Mouse (Mus musculus) hindbrain, embryonic 10.5 days (tissue): ENCODE data around the gene Rad9b. TPM values are rescaled to one million over a fixed set of nuclear protein-coding genes. Genes with fewer than 3 reads are reported as not detected.

Experiments
- DNase-seq: peaks from one replicate; pipeline ENCODE4 v3.0.0-alpha.2; 2017; ENCODE audit warnings: low spot score
- H3K27ac ChIP-seq: fragments of 300-500 bp; sonication (generic); 2 replicates; pipeline ENCODE4 v1.5.1; 2016; ENCODE audit warnings: mild to moderate bottlenecking, moderate library complexity
- H3K27me3 ChIP-seq: fragments of 300-500 bp; sonication (generic); 2 replicates; pipeline ENCODE4 v1.6.1; 2016; ENCODE audit warnings: mild to moderate bottlenecking; ENCODE audit not compliant: poor library complexity, insufficient read depth, severe bottlenecking
- H3K36me3 ChIP-seq: fragments of 300-500 bp; sonication (generic); 2 replicates; pipeline ENCODE4 v1.6.1; 2016; ENCODE audit warnings: mild to moderate bottlenecking, moderate library complexity
- H3K4me1 ChIP-seq: fragments of 300-500 bp; sonication (generic); replicated peaks from 2 replicates; pipeline ENCODE4 v1.6.1; 2016; ENCODE audit warnings: mild to moderate bottlenecking
- H3K4me3 ChIP-seq: fragments of 300-500 bp; sonication (generic); 2 replicates; pipeline ENCODE4 v1.5.1; 2016; ENCODE audit warnings: mild to moderate bottlenecking, moderate library complexity
- H3K9me3 ChIP-seq: fragments of 300-500 bp; sonication (generic); 2 replicates; pipeline ENCODE4 v1.6.1; 2016; ENCODE audit warnings: mild to moderate bottlenecking, moderate library complexity
- WGBS: fragments of 180-500 bp; shearing (Covaris S2); methylation state at CpG from one replicate; pipeline ENCODE4 v1.1.7; 2016; 5-methylcytosine and 5-hydroxymethylcytosine counted together
- polyA plus RNA-seq: library from polyadenylated mRNA; unstranded; fragments of >200 nt; fragmentation: Nextera tagmentation; extraction: Ambion mirVana; gene quantifications from 2 replicates; pipeline ENCODE4 v1.2.1, GENCODE M21; 2016

Gene Rad9b
- polyA plus RNA-seq, 1 experiment from 2014 or later = 8.1 TPM

DNA sequence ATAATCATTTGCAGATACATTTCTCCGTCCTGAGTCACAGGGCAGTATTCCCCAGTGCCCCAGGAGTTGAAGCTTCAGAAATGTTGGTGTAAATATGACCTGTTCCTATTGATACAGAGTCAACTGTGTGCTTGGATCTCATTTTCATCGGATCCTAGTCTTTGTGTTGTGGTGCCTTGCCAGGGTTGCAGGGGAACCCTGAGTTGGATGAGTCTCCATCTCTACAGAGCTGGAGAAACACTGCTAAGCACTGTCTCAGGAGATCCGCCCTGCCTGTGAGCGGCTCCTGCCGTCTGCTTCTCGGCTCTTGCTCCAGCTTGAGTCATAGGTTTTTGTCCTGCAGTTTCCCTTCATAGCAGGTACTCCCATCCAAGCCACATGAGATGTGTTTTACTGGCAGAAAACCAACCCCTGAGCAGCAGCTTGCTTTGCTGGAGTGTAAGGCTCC lies 53.9 kb downstream of the Rad9b start:
- DNase-seq = no peak
- WGBS = 89% methylated on average over 6 of the region's 6 CpGs
- Histone ChIP-seq H3K4me1 (peaks cover 33% of the 10 kb centered on the region), H3K27ac (no peak overlapping the region), H3K36me3 (peaks cover 12% of the 10 kb centered on the region), H3K9me3 (no peaks in the 10 kb centered on the region), H3K27me3 (no peaks in the 10 kb centered on the region), H3K4me3 (no peak overlapping the region)

DNA sequence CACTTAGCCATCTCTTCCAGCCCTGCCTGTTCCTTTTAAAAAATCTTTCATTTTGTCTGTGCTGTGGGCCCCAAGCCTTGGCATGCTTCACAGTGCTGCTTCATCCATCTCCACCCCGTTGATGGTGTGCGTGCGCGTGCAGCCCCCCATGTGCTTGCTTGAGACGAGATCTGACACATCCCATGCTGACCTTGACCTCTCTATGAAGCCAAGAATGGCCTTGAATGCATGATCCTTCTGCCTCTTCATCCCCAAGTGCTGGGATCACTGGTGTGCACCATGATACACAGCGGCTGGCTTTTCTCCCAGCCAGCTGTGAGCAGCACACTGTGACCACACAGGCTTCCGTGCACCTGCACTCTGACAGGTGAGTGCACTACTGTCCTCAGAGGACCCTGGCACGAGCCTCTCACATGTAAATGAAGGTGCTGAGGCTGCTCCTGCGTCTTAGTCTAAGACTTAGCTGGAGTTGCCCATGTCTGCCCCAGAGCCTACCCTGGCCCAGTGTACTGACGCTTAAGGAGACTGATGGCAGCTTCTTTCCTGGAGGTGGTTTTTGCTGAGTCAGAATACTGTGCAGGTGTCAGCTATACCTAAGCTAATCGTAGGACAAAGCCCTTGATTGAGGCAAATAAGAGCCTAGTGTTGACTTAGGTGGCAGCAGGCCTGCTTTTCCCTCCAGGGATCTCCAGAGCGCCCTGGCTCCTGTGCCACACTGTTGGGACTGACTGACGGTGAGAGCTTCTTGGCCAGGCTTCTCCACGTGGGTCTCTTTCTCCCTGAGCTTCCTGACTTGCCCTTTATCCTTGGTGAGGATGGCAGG lies 58.7 kb downstream of the Rad9b start:
- peak overlapping the region; percentile 76 for H3K27ac ChIP-seq
- no peaks in the 10 kb centered on the region for H3K9me3 ChIP-seq
- H3K36me3 ChIP-seq = peaks cover 8% of the 10 kb centered on the region; the same call in 1 of the 2 replicates
- WGBS = 79% methylated on average over 14 of the region's 14 CpGs
- H3K4me3 ChIP-seq = no peak overlapping the region
- peaks cover 55% of the 10 kb centered on the region for H3K4me1 ChIP-seq
- no peak for DNase-seq
- no peaks in the 10 kb centered on the region for H3K27me3 ChIP-seq

GRCm38 (mm10) chr5:122294219-122294735 lies 59.8 kb downstream of the Rad9b start:
- peaks cover 8% of the 10 kb centered on the region for H3K36me3 ChIP-seq
- peaks cover 6% of the 10 kb centered on the region; the same call in 1 of the 2 replicates for H3K9me3 ChIP-seq
- H3K27ac ChIP-seq = peak overlapping the region; percentile 71
- peaks cover 55% of the 10 kb centered on the region for H3K4me1 ChIP-seq
- no peak overlapping the region for H3K4me3 ChIP-seq
- 53% methylated on average over 3 of the region's 3 CpGs for WGBS
- DNase-seq = no peak
- H3K27me3 ChIP-seq = no peaks in the 10 kb centered on the region

GRCm38 (mm10) chr5:122293131-122293530 lies 60.9 kb downstream of the Rad9b start:
- Histone ChIP-seq H3K27ac (no peak overlapping the region), H3K9me3 (peaks cover 6% of the 10 kb centered on the region; the same call in 1 of the 2 replicates), H3K4me3 (no peak overlapping the region), H3K36me3 (peaks cover 19% of the 10 kb centered on the region), H3K4me1 (peaks cover 52% of the 10 kb centered on the region), H3K27me3 (no peaks in the 10 kb centered on the region)
- 83% methylated on average over 6 of the region's 6 CpGs for WGBS
- no peak for DNase-seq

DNA sequence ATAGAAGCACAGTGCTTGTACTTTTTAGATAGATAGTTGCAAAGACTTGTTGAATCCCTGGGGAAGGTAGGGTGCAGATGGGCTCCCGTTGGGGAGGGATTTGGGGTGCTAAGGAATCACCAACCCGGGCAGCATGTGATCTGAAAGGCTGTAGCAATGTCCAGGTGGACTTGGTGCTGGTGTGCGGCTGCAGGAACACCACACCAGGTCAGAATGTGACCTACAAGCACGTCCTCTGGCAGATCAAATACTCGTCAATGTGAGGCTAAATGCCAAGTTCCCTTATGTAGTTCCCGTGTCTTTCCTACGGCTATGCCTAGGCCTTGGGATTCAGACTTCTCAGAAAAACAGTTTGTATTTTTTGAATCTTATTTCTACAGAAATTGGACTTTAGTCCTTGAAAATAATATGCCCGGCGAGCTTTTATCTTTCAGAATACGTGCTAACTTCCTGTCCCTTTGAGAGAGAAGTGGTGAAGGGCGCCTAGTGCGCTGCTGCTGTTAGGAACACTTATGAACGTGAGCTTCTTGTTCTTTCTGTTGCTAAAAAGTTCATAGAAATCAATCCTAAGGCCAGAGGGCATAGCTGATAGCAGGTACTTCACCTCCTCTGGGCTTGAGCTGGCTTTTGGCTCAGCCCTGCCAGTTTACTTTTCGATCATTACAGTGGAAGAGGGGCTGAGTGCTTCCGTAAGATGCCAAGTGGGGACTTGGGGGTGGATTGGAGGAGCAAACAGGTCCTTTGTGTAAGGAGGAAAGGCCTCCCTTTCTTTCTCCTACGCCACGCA lies 62.3 kb downstream of the Rad9b start:
- H3K27ac ChIP-seq = no peak overlapping the region

DNA sequence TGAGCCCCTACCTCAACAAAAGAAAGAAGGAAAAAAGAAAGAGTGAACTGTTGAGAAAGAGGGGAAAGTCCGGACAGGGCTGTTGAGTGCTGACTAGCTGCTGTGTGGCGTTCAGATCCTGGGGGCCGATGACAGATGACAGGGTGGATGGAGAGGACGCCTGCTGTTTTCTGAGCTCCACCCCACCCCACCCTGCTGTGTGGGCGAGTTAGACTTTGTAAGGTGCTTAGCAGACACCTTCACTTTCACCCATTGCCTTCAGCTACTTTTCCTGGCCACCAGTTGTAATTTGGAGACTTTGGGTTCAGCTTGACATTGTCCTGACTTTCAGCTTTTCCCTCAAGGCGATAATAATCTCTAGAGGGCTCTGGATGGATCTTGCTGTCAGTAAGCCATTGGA lies 62.9 kb downstream of the Rad9b start:
- Histone ChIP-seq H3K36me3 (peaks cover 34% of the 10 kb centered on the region), H3K9me3 (peaks cover 6% of the 10 kb centered on the region; the same call in 1 of the 2 replicates), H3K27me3 (no peaks in the 10 kb centered on the region), H3K4me3 (no peak overlapping the region), H3K4me1 (peaks cover 51% of the 10 kb centered on the region), H3K27ac (no peak overlapping the region)
- WGBS = 54% methylated on average over 6 of the region's 6 CpGs
- no peak for DNase-seq

More for the DNA sequence above, 62.3 kb downstream of the Rad9b start:
- peaks cover 6% of the 10 kb centered on the region; the same call in 1 of the 2 replicates for H3K9me3 ChIP-seq
- no peak overlapping the region for H3K4me3 ChIP-seq
- H3K36me3 ChIP-seq = peaks cover 33% of the 10 kb centered on the region
- DNase-seq = no peak
- H3K4me1 ChIP-seq = peaks cover 48% of the 10 kb centered on the region
- WGBS = 74% methylated on average over 17 of the region's 17 CpGs
- no peaks in the 10 kb centered on the region for H3K27me3 ChIP-seq

- 96% methylated on average over 4 of the region's 4 CpGs for WGBS
- DNase-seq = no peak
Observed at GRCm38 (mm10) chr5:122288147-122288811, 65.8 kb downstream of the Rad9b start.

GRCm38 (mm10) chr5:122287026-122287425 lies 67.0 kb downstream of the Rad9b start:
- H3K36me3 ChIP-seq = peaks cover 34% of the 10 kb centered on the region
- H3K4me1 ChIP-seq = peaks cover 28% of the 10 kb centered on the region
- H3K27me3 ChIP-seq = 0 out of 2 replicates have a peak, but pooled peaks cover 3% of the 10 kb centered on the region
- no peak for DNase-seq
- H3K9me3 ChIP-seq = peaks cover 6% of the 10 kb centered on the region; the same call in 1 of the 2 replicates
- no peak overlapping the region for H3K27ac ChIP-seq
- H3K4me3 ChIP-seq = no peak overlapping the region
- WGBS = 96% methylated on average over 4 of the region's 4 CpGs

More at GRCm38 (mm10) chr5:122288147-122288811, 65.8 kb downstream of the Rad9b start:
- no peak overlapping the region for H3K4me3 ChIP-seq
- H3K36me3 ChIP-seq = peaks cover 34% of the 10 kb centered on the region
- peaks cover 6% of the 10 kb centered on the region; the same call in 1 of the 2 replicates for H3K9me3 ChIP-seq
- no peak overlapping the region for H3K27ac ChIP-seq
- H3K4me1 ChIP-seq = peaks cover 41% of the 10 kb centered on the region
- no peaks in the 10 kb centered on the region for H3K27me3 ChIP-seq

- no peak for DNase-seq
- H3K36me3 ChIP-seq = peaks cover 34% of the 10 kb centered on the region
- 0 out of 2 replicates have a peak, but pooled peaks cover 5% of the 10 kb centered on the region for H3K27me3 ChIP-seq
- H3K4me3 ChIP-seq = peak overlapping the region; percentile 89; the same call in 1 of the 2 replicates
- peaks cover 21% of the 10 kb centered on the region for H3K4me1 ChIP-seq
- 89% methylated on average over 10 of the region's 10 CpGs for WGBS
- no peak overlapping the region for H3K27ac ChIP-seq
- H3K9me3 ChIP-seq = peaks cover 6% of the 10 kb centered on the region; the same call in 1 of the 2 replicates
Observed at GRCm38 (mm10) chr5:122286191-122286590, 67.8 kb downstream of the Rad9b start.

GRCm38 (mm10) chr5:122285767-122286150 lies 68.3 kb downstream of the Rad9b start:
- WGBS = 63% methylated on average over 7 of the region's 7 CpGs
- 0 out of 2 replicates have a peak, but pooled peaks cover 10% of the 10 kb centered on the region for H3K27me3 ChIP-seq
- peaks cover 34% of the 10 kb centered on the region for H3K36me3 ChIP-seq
- no peak overlapping the region for H3K27ac ChIP-seq
- H3K4me1 ChIP-seq = peaks cover 19% of the 10 kb centered on the region
- no peak for DNase-seq
- peak overlapping the region; percentile 89 for H3K4me3 ChIP-seq
- peaks cover 6% of the 10 kb centered on the region; the same call in 1 of the 2 replicates for H3K9me3 ChIP-seq

- H3K27me3 ChIP-seq = 0 out of 2 replicates have a peak, but pooled peaks cover 10% of the 10 kb centered on the region
- peak; percentile 50 for DNase-seq
- WGBS = 1% methylated on average over 34 of the region's 34 CpGs
- peaks cover 34% of the 10 kb centered on the region for H3K36me3 ChIP-seq
- H3K27ac ChIP-seq = peak overlapping the region; percentile 94
- peaks cover 6% of the 10 kb centered on the region; the same call in 1 of the 2 replicates for H3K9me3 ChIP-seq
- peaks cover 24% of the 10 kb centered on the region for H3K4me1 ChIP-seq
- H3K4me3 ChIP-seq = peak overlapping the region; percentile 89
Observed at GRCm38 (mm10) chr5:122285029-122285766, 68.8 kb downstream of the Rad9b start.
